Mouse (Mus musculus) heart, embryonic 10.5 days (tissue): ENCODE data around the gene Ripk1. TPM values are rescaled to one million over a fixed set of nuclear protein-coding genes. Genes with fewer than 3 reads are reported as not detected.

Source experiments
- DNase-seq: peaks from one replicate; pipeline ENCODE4 v3.0.0-alpha.2; 2017; ENCODE audit warnings: low spot score
- H3K27ac ChIP-seq: fragments of 300-500 bp; sonication (generic); 2 replicates; pipeline ENCODE4 v1.5.1; 2016; ENCODE audit warnings: mild to moderate bottlenecking
- H3K27me3 ChIP-seq: fragments of 300-500 bp; sonication (generic); 2 replicates; pipeline ENCODE4 v1.6.1; 2016; ENCODE audit warnings: mild to moderate bottlenecking; ENCODE audit not compliant: poor library complexity, insufficient read depth, severe bottlenecking
- H3K36me3 ChIP-seq: fragments of 300-500 bp; sonication (generic); 2 replicates; pipeline ENCODE4 v1.6.1; 2016; ENCODE audit warnings: mild to moderate bottlenecking, moderate library complexity
- H3K4me1 ChIP-seq: fragments of 300-500 bp; sonication (generic); 2 replicates; pipeline ENCODE4 v1.6.1; 2016; ENCODE audit warnings: mild to moderate bottlenecking
- H3K4me3 ChIP-seq: fragments of 300-500 bp; sonication (generic); 2 replicates; pipeline ENCODE4 v1.5.1; 2016; ENCODE audit warnings: mild to moderate bottlenecking, moderate library complexity
- H3K9me3 ChIP-seq: fragments of 300-500 bp; sonication (generic); 2 replicates; pipeline ENCODE4 v1.6.1; 2016; ENCODE audit warnings: mild to moderate bottlenecking, moderate library complexity
- WGBS: fragments of 180-500 bp; shearing (Covaris S2); methylation state at CpG from one replicate; pipeline ENCODE4 v1.1.7; 2016; 5-methylcytosine and 5-hydroxymethylcytosine counted together
- polyA plus RNA-seq: library from polyadenylated mRNA; unstranded; fragments of >200 nt; fragmentation: Nextera tagmentation; extraction: Ambion mirVana; gene quantifications from 2 replicates; pipeline ENCODE4 v1.2.1, GENCODE M21; 2016

The Ripk1 gene
- 8.3 and 13.4 TPM in 2 replicates for polyA plus RNA-seq

DNA sequence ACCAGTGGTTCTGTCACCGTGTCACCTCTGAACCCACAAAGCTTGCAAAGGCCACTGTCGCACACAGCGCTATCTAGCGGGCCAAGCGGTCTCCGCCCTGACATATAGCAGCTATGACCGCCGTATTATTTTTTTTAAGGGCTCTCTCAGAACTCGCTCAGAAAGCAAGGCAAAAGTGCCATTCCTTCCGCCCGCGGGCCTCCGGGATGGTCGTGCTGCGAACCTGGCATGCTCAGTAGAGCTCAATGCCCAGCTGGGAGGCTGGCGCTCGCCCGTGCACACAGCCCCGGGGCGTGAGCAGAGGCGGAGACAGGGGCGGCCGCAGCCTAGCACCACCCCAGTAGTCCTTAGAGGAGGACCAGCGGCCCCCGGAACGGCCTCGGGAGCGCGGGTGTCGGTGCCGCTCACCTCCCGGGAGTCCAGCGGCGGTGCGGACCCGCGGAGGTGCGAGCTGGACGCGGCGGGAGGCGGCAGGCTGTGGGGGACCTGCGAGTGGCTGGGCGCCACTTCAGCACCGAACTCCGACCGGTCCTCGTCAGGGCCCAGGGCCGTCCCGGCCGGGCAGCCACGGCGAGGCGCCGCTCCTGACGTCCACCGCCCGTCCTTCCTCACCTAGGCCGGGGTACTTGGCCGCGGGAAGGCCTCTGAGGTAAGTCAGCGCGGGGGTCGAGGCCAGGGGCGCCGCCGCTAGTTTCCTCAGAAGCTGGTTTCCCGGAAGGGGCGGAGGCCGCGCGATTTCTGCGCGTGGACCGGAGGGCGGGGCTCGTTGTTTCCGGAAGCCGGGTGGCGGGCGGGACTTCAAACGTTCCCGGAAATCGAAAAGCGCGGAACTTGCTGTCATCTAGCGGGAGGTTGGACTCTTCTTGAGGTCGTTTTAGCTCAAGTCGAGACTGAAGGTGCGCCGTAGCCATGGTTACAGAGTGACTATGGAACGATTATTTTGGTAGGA is at the start of gene Ripk1, which contains the start of gene Serpinb6a:
Ripk1 (plus strand) TSS at position 306 of the 949 bp plus-strand sequence.
Serpinb6a (minus strand) TSS at position 737 of the 949 bp plus-strand sequence.
- Histone ChIP-seq H3K4me3 (peak within 1 kb of the TSS; percentile 99), H3K9me3 (no peaks in the 10 kb centered on the region), H3K27me3 (no peaks in the 10 kb centered on the region), H3K36me3 (peaks cover 3% of the 10 kb centered on the region; the same call in 1 of the 2 replicates), H3K4me1 (peaks cover 8% of the 10 kb centered on the region), H3K27ac (peak within 1 kb of the TSS; percentile 98)
- DNase-seq: peak; percentile 95
- under 1% methylated on average over 89 of the region's 92 CpGs for WGBS

DNA sequence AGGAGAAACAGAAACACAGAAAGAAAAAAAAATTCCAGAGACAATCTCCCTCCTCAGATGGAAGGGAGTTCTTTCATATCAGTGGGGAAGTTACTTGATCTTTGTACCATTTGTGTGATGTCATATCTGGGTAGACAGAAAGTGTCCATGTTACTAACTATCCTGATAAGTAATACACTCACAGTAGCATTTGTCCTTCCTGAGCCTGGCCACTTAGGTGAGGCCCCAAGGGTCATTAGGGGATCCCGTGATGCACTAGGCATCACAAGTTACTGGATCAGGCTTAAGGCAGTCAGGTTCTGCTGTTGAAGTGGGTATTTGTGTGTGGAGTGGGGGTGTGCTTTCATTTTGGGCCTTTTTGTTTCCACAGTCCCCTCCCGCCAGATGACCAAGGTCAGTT is 49.2 kb upstream of the Ripk1 start:
- DNase-seq: no peak
- Histone ChIP-seq H3K4me3 (no peak overlapping the region), H3K27ac (no peak overlapping the region), H3K36me3 (no peaks in the 10 kb centered on the region), H3K27me3 (no peaks in the 10 kb centered on the region), H3K4me1 (no peaks in the 10 kb centered on the region), H3K9me3 (no peaks in the 10 kb centered on the region)
- WGBS: 63% methylated on average over 2 of the region's 2 CpGs

DNA sequence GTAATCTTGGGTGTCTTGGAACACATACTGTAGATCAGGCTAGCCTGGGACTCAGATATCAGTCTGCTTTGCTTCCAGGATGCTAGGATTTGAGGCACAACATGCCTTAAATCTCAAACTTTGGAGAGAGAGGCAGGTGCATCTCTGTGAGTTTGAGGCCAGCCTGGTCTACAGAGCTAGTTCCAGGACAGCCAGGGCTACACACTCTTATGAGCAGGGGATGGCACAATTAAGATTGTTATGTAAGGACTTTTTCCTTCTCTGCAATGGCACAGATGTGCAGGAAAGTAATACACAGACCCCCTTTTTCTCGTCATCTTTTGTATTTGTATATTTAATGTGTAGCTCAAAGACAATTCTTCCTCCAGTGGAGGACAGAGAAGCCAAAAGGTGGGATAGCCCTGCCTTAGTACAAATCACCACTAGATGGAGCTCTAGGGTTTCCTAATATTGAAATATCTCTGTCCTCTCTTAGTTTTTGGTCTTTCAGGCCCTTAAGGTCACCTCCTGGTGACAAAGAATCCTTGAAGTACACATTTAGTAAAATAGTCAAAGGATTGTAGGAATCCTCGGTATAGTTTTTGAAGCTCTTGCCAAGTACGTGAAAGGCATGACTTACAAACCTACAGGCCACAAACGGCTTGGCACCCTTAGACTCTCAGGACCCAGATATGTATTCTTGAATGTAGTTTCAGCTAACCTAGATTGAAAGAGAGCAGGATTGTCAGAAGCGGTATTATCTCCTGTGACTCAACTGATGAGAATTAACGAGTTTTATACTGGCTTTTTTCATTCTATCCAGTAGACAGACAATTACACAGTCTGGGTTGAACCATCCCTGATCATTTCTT is 45.4 kb upstream of the Ripk1 start:
- Histone ChIP-seq H3K4me1 (no peaks in the 10 kb centered on the region), H3K9me3 (no peaks in the 10 kb centered on the region), H3K36me3 (no peaks in the 10 kb centered on the region), H3K27ac (no peak overlapping the region), H3K4me3 (no peak overlapping the region), H3K27me3 (no peaks in the 10 kb centered on the region)
- WGBS: 42% methylated on average over 6 of the region's 6 CpGs
- DNase-seq: no peak

DNA sequence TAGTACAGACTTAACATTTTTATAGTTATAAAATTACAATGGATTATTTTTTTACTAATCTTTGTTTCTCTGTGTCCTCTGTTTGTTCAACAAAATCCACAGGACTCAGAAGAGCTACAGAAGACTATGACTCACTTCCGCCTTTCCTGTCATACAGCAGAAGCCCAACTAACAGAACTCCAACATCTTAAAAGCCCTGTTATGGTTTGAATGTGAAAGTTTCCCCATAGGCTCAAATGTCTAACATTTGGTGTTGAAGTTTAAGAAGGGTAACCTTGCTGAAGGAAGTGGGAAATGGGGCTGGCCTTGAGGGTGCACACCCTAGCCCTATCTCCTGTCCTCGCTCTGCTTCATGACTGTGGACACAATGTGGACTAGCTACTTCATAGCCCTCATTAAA is 42.4 kb upstream of the Ripk1 start:
- no peak overlapping the region for H3K27ac ChIP-seq
- no peaks in the 10 kb centered on the region for H3K36me3 ChIP-seq
- 0 out of 2 replicates have a peak, but pooled peaks cover 2% of the 10 kb centered on the region for H3K4me1 ChIP-seq
- H3K4me3 ChIP-seq: no peak overlapping the region
- 81% methylated on average over 2 of the region's 2 CpGs for whole genome bisulfite sequencing
- no peaks in the 10 kb centered on the region for H3K9me3 ChIP-seq
- no peak for DNase-seq
- no peaks in the 10 kb centered on the region for H3K27me3 ChIP-seq

DNA sequence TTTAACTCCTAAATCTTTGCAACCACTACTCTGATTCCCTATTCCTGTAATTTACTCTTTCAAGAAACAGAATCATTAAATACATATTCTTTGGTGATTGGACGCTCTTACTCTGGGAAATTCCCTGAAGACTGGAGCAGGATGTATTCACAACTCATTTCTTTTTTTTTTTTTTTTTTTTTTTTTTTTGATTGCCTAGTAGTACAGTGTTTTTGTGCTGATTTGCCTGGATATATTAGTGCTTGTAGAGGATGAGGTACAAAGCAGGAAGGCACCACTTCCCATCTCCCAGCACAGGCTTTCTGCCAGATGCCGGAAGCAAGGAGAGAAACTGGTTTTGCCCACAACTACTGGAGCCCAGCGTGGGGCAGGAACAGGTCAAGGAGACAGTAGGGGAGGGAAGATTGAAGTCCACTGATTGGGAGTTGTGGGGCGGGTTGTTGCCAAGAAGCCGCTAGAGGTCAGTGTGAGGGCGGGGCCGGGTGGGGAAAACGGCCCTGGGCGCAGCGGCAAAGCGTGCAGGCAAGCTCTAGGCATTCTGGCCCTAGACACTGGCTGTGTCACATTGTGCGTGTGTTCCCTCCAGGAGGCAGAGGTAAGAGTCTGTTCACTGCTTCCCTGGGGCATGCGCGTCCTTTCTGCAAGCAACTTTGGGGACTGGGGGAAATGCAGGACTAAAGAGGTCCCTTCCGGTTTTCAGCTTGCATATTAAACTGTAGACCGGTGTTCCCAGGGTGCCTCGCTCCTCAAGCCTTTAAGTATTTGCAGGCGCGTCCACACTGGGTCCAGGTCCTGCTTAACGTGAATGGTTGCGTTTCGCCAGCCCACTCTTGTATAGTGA is 37.7 kb upstream of the Ripk1 start, which contains the start of gene Nqo2:
Nqo2 (plus strand) TSS at position 482 of the 841 bp plus-strand sequence.
- peaks cover 16% of the 10 kb centered on the region for H3K4me1 ChIP-seq
- H3K9me3 ChIP-seq: no peaks in the 10 kb centered on the region
- WGBS: 2% methylated on average over 22 of the region's 22 CpGs
- peak within 1 kb of the TSS; percentile 67 for H3K4me3 ChIP-seq
- peak; percentile 92 for DNase-seq
- no peaks in the 10 kb centered on the region for H3K27me3 ChIP-seq
- H3K36me3 ChIP-seq: no peaks in the 10 kb centered on the region
- H3K27ac ChIP-seq: peak within 1 kb of the TSS; percentile 91

DNA sequence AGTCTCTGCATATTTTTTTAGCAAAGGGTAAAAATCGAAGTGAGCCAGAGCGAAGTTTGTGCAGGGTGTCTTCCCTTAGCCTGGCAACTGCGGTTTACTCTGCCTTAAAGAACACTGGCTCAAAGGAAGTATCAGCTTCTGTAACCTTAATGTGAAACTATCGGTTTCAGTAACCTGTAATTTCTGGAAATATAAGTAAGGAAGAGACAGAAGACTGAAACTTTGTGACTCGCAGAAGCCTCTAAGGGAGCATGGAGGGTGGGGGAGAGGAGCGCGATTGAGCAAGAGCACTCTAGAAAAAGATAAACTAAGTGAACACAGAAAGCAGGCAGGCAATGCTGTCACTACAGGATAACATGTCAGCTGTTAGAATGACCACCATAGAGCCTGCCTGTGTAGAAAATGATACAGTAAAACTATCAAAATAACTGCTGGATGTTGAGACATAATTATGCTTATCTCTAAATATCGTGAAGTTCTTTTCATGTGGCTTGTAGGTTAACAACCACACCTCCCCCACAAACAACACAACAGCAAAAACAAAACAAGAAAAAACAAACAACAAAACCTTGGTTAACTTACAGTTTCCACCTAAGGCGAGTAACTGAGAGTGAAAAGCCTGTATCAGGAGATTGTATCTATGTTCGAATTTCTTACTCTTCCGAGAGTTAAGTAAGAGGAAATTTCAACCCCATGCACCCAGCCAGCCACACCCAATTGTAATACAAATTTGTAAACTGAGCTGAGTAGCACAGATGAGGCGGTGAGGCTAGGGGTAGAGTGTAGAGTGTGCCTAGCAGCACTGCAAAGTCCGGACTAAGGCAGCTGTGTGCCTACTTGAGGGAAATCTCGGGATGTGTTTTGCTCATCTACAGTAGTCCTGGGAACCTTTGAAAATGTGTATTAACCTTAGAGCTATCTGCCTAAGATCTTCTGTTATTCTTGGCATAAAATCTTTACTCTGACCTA is 36.8 kb upstream of the Ripk1 start:
- 18% methylated on average over 14 of the region's 14 CpGs for WGBS
- peak overlapping the region; percentile 91 for H3K27ac ChIP-seq
- H3K4me1 ChIP-seq: peaks cover 16% of the 10 kb centered on the region
- peak overlapping the region; percentile 67 for H3K4me3 ChIP-seq
- 0 out of 2 replicates have a peak, but pooled peaks cover 3% of the 10 kb centered on the region for H3K36me3 ChIP-seq
- H3K9me3 ChIP-seq: no peaks in the 10 kb centered on the region
- no peak for DNase-seq
- no peaks in the 10 kb centered on the region for H3K27me3 ChIP-seq

DNA sequence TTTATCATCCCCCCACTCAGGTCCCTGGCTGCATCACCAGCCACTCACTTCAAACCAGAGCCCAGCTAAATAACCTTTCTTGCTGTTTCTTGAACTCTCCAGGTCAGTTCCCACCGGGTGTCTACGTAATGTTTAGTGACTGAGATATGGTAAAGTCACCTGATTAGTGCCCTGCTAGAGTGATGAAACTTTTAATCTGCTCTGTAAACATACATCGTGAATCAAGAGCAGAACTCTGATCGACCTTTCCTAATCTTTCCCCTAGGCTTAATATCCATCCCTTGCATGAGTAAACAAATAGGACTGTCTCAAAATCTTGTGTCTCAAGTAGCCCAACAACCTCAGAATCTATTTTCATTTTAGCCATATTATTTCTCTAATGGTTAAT is 36.1 kb upstream of the Ripk1 start:
- peaks cover 16% of the 10 kb centered on the region for H3K4me1 ChIP-seq
- 0 out of 2 replicates have a peak, but pooled peaks cover 7% of the 10 kb centered on the region for H3K36me3 ChIP-seq
- no peaks in the 10 kb centered on the region for H3K9me3 ChIP-seq
- H3K27me3 ChIP-seq: no peaks in the 10 kb centered on the region
- 0 out of 2 replicates have a peak overlapping the region, but pooled peaks have one; percentile 91 for H3K27ac ChIP-seq
- H3K4me3 ChIP-seq: peak overlapping the region; percentile 67
- 27% methylated on average over 4 of the region's 4 CpGs for WGBS
- DNase-seq: no peak

DNA sequence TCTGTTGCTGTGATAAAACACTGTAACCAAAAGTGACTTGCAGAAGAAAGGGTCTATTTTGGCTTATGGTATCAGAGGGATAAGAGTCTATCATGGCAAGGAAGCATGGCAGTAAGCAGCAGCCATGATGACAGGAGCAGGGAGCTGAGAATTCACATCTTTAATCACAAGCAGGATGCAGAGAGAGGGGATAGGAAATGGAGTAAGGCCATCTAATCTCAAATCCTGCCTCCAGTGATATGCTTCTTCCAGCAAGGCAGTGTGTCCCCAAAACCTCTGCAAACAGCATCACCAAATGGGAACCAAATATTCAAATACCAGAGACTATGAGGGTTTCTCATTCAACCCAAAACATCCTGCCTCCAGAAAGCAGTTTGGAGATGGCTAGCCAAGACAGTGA is 35.6 kb upstream of the Ripk1 start:
- H3K27ac ChIP-seq: no peak overlapping the region

DNA sequence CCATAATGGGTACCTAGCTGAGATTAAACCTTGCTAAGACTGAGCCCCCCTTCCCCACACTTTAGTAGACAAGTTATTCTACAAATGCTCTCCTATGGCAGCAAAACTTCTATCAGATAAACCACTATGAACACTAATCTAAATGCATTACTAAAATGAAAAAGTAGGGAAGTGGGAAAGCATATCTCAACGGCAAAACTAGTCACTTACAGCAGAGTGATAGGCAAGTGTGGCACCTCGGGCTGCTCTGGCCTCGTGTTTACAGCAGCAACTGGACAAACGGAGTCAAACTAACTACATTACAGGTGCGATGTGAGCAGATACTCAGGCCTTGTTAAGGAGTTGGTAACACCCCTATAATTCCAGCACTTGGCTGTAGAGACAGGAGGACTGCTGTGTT is 12.5 kb upstream of the Ripk1 start:
- H3K4me3 ChIP-seq: no peak overlapping the region
- H3K36me3 ChIP-seq: peaks cover 35% of the 10 kb centered on the region
- H3K27ac ChIP-seq: no peak overlapping the region
- no peaks in the 10 kb centered on the region for H3K9me3 ChIP-seq
- H3K27me3 ChIP-seq: no peaks in the 10 kb centered on the region
- WGBS: 79% methylated on average over 5 of the region's 5 CpGs
- no peaks in the 10 kb centered on the region for H3K4me1 ChIP-seq
- DNase-seq: no peak

More for the DNA sequence above, 35.6 kb upstream of the Ripk1 start:
- no peak for DNase-seq
- no peak overlapping the region for H3K4me3 ChIP-seq
- H3K27me3 ChIP-seq: no peaks in the 10 kb centered on the region
- H3K4me1 ChIP-seq: peaks cover 16% of the 10 kb centered on the region
- H3K36me3 ChIP-seq: 0 out of 2 replicates have a peak, but pooled peaks cover 7% of the 10 kb centered on the region
- H3K9me3 ChIP-seq: no peaks in the 10 kb centered on the region

DNA sequence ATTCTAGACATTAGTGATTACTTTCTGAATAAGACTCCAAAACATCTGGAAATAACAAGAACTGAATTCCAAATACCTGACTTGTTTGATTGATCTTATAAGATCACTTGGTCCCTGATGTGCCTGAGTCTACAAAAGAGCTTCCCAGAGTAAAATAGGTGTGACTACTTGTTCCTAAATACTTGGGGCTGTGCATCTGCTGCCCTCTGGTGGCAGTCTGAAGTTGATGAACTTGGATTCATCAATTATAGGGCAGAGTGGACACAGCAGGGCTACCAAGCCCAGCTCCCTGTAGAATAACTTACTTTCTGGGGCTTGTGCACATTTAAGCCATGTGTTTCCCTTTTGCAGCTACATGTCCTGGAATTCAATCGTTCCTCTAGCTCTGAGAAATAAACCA is 7.0 kb upstream of the Ripk1 start:
- no peaks in the 10 kb centered on the region for H3K27me3 ChIP-seq
- H3K9me3 ChIP-seq: no peaks in the 10 kb centered on the region
- 21% methylated on average over 1 of the region's 1 CpGs for WGBS
- no peak overlapping the region for H3K4me3 ChIP-seq
- no peaks in the 10 kb centered on the region for H3K4me1 ChIP-seq
- H3K27ac ChIP-seq: no peak overlapping the region
- H3K36me3 ChIP-seq: peaks cover 8% of the 10 kb centered on the region; the same call in 1 of the 2 replicates
- peak; percentile 81 for DNase-seq

DNA sequence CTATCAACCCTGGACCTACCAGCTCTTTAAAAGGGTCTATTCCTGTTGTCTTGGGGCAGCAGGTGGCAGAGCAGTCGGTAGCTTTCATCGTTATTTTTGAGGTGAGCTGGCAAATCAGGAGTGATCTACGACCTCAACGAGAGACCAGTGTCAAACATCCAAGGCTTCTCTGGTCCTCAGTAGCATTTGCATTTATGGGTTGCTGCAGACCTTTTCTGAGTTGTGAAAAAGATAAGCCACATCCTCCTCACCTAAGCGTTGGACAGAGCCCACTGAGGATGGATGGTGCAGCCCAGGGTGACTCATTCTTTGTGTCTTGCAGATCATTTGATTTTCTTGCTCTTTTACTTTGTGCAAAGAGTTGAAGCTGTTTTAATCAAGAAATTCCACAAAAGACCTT is 895 bp downstream of the Ripk1 start:
- H3K4me3 ChIP-seq: peak overlapping the region; percentile 99
- no peak for DNase-seq
- WGBS: 13% methylated on average over 5 of the region's 5 CpGs
- H3K9me3 ChIP-seq: no peaks in the 10 kb centered on the region
- no peaks in the 10 kb centered on the region for H3K36me3 ChIP-seq
- H3K27me3 ChIP-seq: no peaks in the 10 kb centered on the region
- H3K27ac ChIP-seq: peak overlapping the region; percentile 98; the same call in 1 of the 2 replicates
- peaks cover 8% of the 10 kb centered on the region for H3K4me1 ChIP-seq
